Mouse (Mus musculus): ENCODE data around the gene Cby1. TPM values are rescaled to one million over a fixed set of nuclear protein-coding genes. Genes with fewer than 3 reads are reported as not detected.

The Cby1 gene
- polyA plus RNA-seq (2015; fragmentation: Nextera tagmentation; extraction: Ambion mirVana) = 26.4 and 30.0 TPM in 2 replicates

GRCm38 (mm10) chr15:79658531-79659375, at the start of gene Cby1, which contains the start of gene Fam227a:
Gene Cby1, plus strand, starts transcription at chr15:79659199.
Gene Fam227a, minus strand, starts transcription at chr15:79658956.

GRCm38 (mm10) chr15:79670249-79670971, 11.4 kb downstream of the Cby1 start, which contains the start of gene Tomm22:
Gene Tomm22, plus strand, starts transcription at chr15:79670861.

DNA sequence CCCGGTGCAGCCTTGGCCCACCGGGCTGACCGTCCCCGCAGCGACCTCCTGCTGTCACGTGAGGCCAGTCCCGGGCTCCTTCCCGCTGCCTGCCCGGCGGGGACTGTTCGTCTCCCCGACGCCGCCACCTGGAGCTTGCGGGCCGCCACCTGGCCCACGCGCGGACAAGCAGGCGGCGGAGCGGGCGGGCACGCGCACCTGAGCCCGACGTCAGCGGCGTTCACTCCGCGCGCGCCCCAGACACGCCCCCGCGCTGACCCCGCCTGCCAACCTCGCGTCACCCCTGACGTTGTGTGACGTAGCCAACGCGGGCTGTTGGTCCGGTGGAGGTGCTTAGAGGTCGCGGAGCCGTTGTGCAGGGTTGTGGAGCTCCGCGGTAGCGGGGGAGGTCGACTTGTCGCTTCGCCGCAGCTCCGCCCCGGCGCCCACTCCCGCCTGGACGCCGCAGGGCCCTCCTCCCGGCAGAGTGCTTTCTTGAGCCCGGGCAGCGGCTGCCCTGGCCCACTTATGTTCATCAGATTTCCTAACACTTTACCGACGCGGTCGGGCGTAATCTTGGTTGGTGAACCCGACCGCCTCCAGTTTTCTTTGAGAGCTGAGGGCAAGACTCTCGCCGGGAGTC, 28.8 kb downstream of the Cby1 start, which contains the start of gene Josd1:
TSS of gene Josd1 (minus strand) at position 274 of the 622 bp plus-strand sequence.

GRCm38 (mm10) chr15:79690426-79691022, 31.5 kb downstream of the Cby1 start, which contains the start of gene Gtpbp1:
Gene Gtpbp1, plus strand, starts transcription at chr15:79690845.

Other genes with a start within 250 kb of the Cby1 start
- 63.4 and 64.3 TPM in 2 replicates for gene Csnk1e, start 203.6 kb upstream of the Cby1 start, polyA plus RNA-seq (2015; fragmentation: Nextera tagmentation; extraction: Ambion mirVana)
- gene Kcnj4, start 154.0 kb upstream of the Cby1 start, polyA plus RNA-seq (2015; fragmentation: Nextera tagmentation; extraction: Ambion mirVana) = not detected in 2 replicates
- 53.3 and 84.0 TPM in 2 replicates for gene Kdelr3, start 142.8 kb upstream of the Cby1 start, polyA plus RNA-seq (2015; fragmentation: Nextera tagmentation; extraction: Ambion mirVana)
- 15.3 and 15.8 TPM in 2 replicates for gene Ddx17, start 112.5 kb upstream of the Cby1 start, polyA plus RNA-seq (2015; fragmentation: Nextera tagmentation; extraction: Ambion mirVana)
- gene Dmc1, start 54.1 kb upstream of the Cby1 start, polyA plus RNA-seq (2015; fragmentation: Nextera tagmentation; extraction: Ambion mirVana) = 0.76 and 0.85 TPM in 2 replicates
- gene Fam227a, start 243 bp upstream of the Cby1 start, polyA plus RNA-seq (2015; fragmentation: Nextera tagmentation; extraction: Ambion mirVana) = 0.19 and 0.40 TPM in 2 replicates
- 186 and 205 TPM in 2 replicates for gene Tomm22, start 11.7 kb downstream of the Cby1 start, polyA plus RNA-seq (2015; fragmentation: Nextera tagmentation; extraction: Ambion mirVana)
- 11.3 TPM in 2 replicates for gene Josd1, start 28.7 kb downstream of the Cby1 start, polyA plus RNA-seq (2015; fragmentation: Nextera tagmentation; extraction: Ambion mirVana)
- gene Gtpbp1, start 31.6 kb downstream of the Cby1 start, polyA plus RNA-seq (2015; fragmentation: Nextera tagmentation; extraction: Ambion mirVana) = 8.6 and 10.5 TPM in 2 replicates
- gene Sun2, start 83.3 kb downstream of the Cby1 start, polyA plus RNA-seq (2015; fragmentation: Nextera tagmentation; extraction: Ambion mirVana) = 4.6 and 5.8 TPM in 2 replicates
- gene Dnal4, start 118.7 kb downstream of the Cby1 start, polyA plus RNA-seq (2015; fragmentation: Nextera tagmentation; extraction: Ambion mirVana) = 27.7 and 28.2 TPM in 2 replicates
- 1.4 and 1.8 TPM in 2 replicates for gene Nptxr, start 145.6 kb downstream of the Cby1 start, polyA plus RNA-seq (2015; fragmentation: Nextera tagmentation; extraction: Ambion mirVana)
- gene Npcd, start 175.0 kb downstream of the Cby1 start, polyA plus RNA-seq (2015; fragmentation: Nextera tagmentation; extraction: Ambion mirVana) = 0.11 TPM in 1 of 2 replicates, not detected in the other
- gene Cbx6, start 175.5 kb downstream of the Cby1 start, polyA plus RNA-seq (2015; fragmentation: Nextera tagmentation; extraction: Ambion mirVana) = 22.0 and 22.9 TPM in 2 replicates
- 7.5 and 8.2 TPM in 2 replicates for gene Apobec3, start 232.5 kb downstream of the Cby1 start, polyA plus RNA-seq (2015; fragmentation: Nextera tagmentation; extraction: Ambion mirVana)